Mouse (Mus musculus) kidney, postnatal 10 days (tissue): ENCODE data around the gene Cgref1.

Experiments used
- DNase-seq: peaks from one replicate; pipeline ENCODE4 v3.0.0; 2021; ENCODE audit warnings: mixed read lengths

Gene Cgref1

GRCm38 (mm10) chr5:30949654-30950326 lies 4.4 kb upstream of the Cgref1 start:
- peak; percentile 98 for DNase-seq

GRCm38 (mm10) chr5:30948620-30949019 lies 3.2 kb upstream of the Cgref1 start:
- DNase-seq, result peak; percentile 42

GRCm38 (mm10) chr5:30944344-30944743 lies 1.0 kb downstream of the Cgref1 start:
- no peak for DNase-seq

- DNase-seq, result peak; percentile 53
Observed at GRCm38 (mm10) chr5:30943004-30943403, 2.4 kb downstream of the Cgref1 start.

- DNase-seq, result no peak
Observed at GRCm38 (mm10) chr5:30934725-30935461, 10.5 kb downstream of the Cgref1 start.

- no peak for DNase-seq
Observed at GRCm38 (mm10) chr5:30933705-30934104, 11.7 kb downstream of the Cgref1 start.

- peak; percentile 5 for DNase-seq
Observed at GRCm38 (mm10) chr5:30931378-30931777, 14.0 kb downstream of the Cgref1 start.

GRCm38 (mm10) chr5:30930846-30931245 lies 14.5 kb downstream of the Cgref1 start:
- DNase-seq, result peak; percentile 15

- DNase-seq, result peak; percentile 87
Observed at GRCm38 (mm10) chr5:30930121-30930520, 15.3 kb downstream of the Cgref1 start.

GRCm38 (mm10) chr5:30927945-30928529 lies 17.4 kb downstream of the Cgref1 start:
- peak; percentile 39 for DNase-seq

- DNase-seq, result peak; percentile 48
Observed at GRCm38 (mm10) chr5:30926073-30926472, 19.3 kb downstream of the Cgref1 start.

- DNase-seq, result peak; percentile 73
Observed at GRCm38 (mm10) chr5:30925217-30925616, 20.2 kb downstream of the Cgref1 start.

GRCm38 (mm10) chr5:30924614-30925013 lies 20.8 kb downstream of the Cgref1 start:
- DNase-seq, result peak; percentile 29

- DNase-seq, result no peak
Observed at GRCm38 (mm10) chr5:30923119-30923518, 22.3 kb downstream of the Cgref1 start.

GRCm38 (mm10) chr5:30922581-30923041 lies 22.8 kb downstream of the Cgref1 start:
- peak; percentile 23 for DNase-seq

GRCm38 (mm10) chr5:30921256-30922033 lies 23.9 kb downstream of the Cgref1 start, which contains the start of gene Khk:
TSS of gene Khk (plus strand) at chr5:30921431.
- DNase-seq, result peak; percentile 96

GRCm38 (mm10) chr5:30920621-30921020 lies 24.8 kb downstream of the Cgref1 start:
- DNase-seq, result peak; percentile 50

- peak; percentile 36 for DNase-seq
Observed at GRCm38 (mm10) chr5:30919831-30920614, 25.4 kb downstream of the Cgref1 start.

- DNase-seq, result no peak
Observed at GRCm38 (mm10) chr5:30918691-30919090, 26.7 kb downstream of the Cgref1 start.

GRCm38 (mm10) chr5:30917891-30918670 lies 27.3 kb downstream of the Cgref1 start:
- peak; percentile 27 for DNase-seq

- no peak for DNase-seq
Observed at GRCm38 (mm10) chr5:30917348-30917747, 28.0 kb downstream of the Cgref1 start.
